Mouse (Mus musculus) liver, embryonic 14.5 days (tissue): Measurements from ENCODE around the gene Bcar3.

Source experiments
- CTCF ChIP-seq: IDR thresholded peaks from 2 replicates; pipeline ENCODE4 v1.5.1; 2016; ENCODE audit warnings: antibody characterized with exemption, low read depth, control low read depth
- EP300 ChIP-seq: IDR thresholded peaks from 2 replicates; pipeline ENCODE4 v1.6.1; 2016; ENCODE audit warnings: antibody characterized with exemption, low read depth

DNA sequence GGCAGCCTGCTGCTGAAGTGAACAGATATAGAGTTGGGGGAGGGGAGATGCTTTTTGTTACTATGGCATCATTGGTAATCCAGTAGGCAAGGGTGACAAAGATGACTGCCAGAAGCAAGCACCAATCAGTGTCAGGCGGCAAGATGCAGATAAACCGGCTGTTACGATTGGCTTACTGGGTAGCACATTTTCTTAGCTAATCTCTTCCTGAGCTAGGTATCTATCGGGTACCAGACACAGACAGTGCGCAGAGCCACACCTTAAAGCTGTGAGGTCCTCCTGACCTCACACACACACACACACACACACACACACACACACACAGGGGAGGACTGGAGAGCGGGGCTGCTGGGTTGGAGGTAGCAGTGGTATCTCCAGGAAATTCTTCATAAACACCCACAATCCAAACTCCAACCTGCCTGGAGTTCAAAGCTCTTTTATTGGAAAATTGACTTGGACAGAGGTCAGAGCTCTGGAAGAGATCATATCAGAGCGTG lies 134.4 kb downstream of the Bcar3 start:
- TF ChIP-seq CTCF (no peak), EP300 (no peak)
